Mouse (Mus musculus): ENCODE results near the gene Hps4. TPM values are rescaled to one million over a fixed set of nuclear protein-coding genes. Genes with fewer than 3 reads are reported as not detected.

Hps4 gene
- polyA plus RNA-seq (2015; fragmentation: Illumina TruSeq; extraction: RNeasy Lipid Tissue Mini Kit (QIAGEN cat#74804); ENCODE audit: insufficient read depth, low read depth, low replicate concordance) = 16.8 TPM

GRCm38 (mm10) chr5:112342463-112343204, at the start of gene Hps4, which contains the start of gene Srrd:
Hps4 (plus strand) TSS chr5:112343083.
Srrd (minus strand) TSS chr5:112343040.

DNA sequence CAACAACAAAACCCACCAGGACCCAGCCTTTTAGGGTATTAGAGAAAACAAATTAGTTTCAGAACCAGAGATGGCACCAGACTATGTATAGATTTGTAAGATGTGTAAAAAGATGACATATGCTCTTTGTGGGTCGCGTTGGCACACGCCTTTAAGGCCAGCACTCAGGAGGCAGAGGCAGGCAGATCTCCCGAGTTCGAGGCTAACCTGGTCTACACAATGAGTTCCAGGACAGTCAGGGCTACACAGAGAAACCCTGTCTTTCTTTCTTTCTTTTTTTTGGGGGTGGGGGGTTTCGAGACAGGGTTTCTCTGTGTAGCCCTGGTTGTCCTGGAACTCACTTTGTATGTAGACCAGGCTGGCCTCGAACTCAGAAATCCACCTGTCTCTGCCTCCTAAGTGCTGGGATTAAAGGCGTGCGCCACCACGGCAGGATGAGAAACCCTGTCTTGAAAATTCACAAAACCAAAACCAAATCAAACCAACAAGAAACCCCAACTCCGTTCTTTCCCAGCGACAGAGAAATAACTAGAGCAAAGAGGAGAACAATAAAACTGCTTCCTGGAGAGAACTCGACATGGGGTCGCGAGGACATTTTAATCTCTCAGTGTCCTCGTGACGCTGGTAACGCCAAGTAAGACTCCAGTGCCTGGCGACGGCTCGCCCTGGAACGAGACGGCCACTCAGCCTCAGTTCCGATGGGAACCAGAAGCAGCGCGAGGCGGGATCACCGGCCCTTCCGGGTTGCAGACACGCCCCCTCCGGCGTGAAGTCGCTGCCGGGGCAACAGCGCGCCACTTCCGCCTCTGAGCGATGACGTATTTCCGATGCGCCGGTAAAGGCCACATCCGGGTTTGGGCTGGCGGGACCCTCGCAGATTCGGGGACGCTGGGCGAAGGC, 17.1 kb upstream of the Hps4 start, which contains the start of gene Tfip11:
Gene Tfip11, plus strand, starts transcription at position 813 of the 900 bp plus-strand sequence.

DNA sequence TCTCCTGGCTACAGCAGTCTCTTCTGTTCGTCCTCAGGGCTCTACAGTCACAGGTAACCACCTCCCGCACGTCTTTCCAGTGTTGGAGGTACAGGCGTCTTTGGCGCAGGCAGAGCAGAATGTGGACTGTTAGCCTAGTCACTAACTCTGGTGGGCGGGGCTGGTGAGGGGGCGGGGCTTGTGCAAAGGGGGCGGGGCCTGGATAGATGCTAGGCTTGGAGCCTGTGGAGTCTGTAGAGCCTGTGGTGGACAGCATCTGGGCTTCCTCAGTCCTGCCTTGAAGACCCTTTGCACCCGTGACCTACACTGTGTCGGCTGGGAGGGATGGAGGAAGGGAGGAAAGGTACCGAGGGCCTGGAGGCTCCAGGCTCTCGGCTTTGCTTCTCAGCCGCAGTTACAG, 13.0 kb downstream of the Hps4 start, which contains the start of gene Gm6583:
Gene Gm6583, minus strand, starts transcription at position 124 of the 400 bp plus-strand sequence.

DNA sequence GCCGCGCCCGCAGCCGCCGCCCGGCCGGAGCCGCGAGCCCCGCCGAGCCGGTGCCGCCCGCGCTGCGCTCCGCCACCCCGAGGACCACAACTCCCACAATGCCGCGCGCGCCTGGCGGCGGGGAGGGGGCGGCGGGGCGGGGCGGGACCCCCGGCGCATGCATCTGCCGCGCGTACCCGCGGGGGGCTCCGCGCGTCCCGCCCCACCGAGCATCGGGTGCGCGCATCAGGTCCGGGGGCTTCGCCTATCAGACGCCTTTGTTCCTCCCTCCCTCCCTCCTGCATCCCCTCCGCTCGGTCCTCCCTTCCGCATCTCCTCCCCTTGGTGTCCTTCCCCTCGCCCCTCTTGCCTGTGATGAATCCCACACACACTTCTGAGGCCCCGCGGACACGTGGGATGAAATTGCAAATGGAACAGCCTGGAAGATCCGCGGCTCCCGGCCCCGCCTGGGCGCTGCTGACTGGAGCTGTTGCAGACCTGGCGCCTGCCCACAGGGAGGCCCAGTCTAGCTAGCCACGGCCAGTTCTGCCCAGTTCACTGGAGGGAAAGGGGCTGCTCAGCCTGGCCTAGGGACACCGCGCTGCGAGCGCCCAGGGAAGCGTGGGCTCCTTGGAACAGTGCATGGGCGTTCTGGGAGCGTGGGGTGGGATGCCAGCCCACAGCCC, 52.0 kb downstream of the Hps4 start, which contains the start of gene Asphd2:
Gene Asphd2, minus strand, starts transcription at position 88 of the 665 bp plus-strand sequence.

Other genes starting within 250 kb of the Hps4 start
- not detected for gene Cryba4, start 90.6 kb upstream of the Hps4 start, polyA plus RNA-seq (2015; fragmentation: Illumina TruSeq; extraction: RNeasy Lipid Tissue Mini Kit (QIAGEN cat#74804); ENCODE audit: insufficient read depth, low read depth, low replicate concordance)
- not detected for gene Crybb1, start 87.3 kb upstream of the Hps4 start, polyA plus RNA-seq (2015; fragmentation: Illumina TruSeq; extraction: RNeasy Lipid Tissue Mini Kit (QIAGEN cat#74804); ENCODE audit: insufficient read depth, low read depth, low replicate concordance)
- 28.0 TPM for gene Tpst2, start 66.4 kb upstream of the Hps4 start, polyA plus RNA-seq (2015; fragmentation: Illumina TruSeq; extraction: RNeasy Lipid Tissue Mini Kit (QIAGEN cat#74804); ENCODE audit: insufficient read depth, low read depth, low replicate concordance)
- 5.8 TPM for gene Tfip11, start 16.7 kb upstream of the Hps4 start, polyA plus RNA-seq (2015; fragmentation: Illumina TruSeq; extraction: RNeasy Lipid Tissue Mini Kit (QIAGEN cat#74804); ENCODE audit: insufficient read depth, low read depth, low replicate concordance)
- gene Srrd, start within 50 bp of the Hps4 start, polyA plus RNA-seq (2015; fragmentation: Illumina TruSeq; extraction: RNeasy Lipid Tissue Mini Kit (QIAGEN cat#74804); ENCODE audit: insufficient read depth, low read depth, low replicate concordance) = 3.8 TPM
- gene Gm6583, start 12.9 kb downstream of the Hps4 start, polyA plus RNA-seq (2015; fragmentation: Illumina TruSeq; extraction: RNeasy Lipid Tissue Mini Kit (QIAGEN cat#74804); ENCODE audit: insufficient read depth, low read depth, low replicate concordance) = not detected
- 0.85 TPM for gene Asphd2, start 51.8 kb downstream of the Hps4 start, polyA plus RNA-seq (2015; fragmentation: Illumina TruSeq; extraction: RNeasy Lipid Tissue Mini Kit (QIAGEN cat#74804); ENCODE audit: insufficient read depth, low read depth, low replicate concordance)
- not detected for gene Gm6588, start 106.3 kb downstream of the Hps4 start, polyA plus RNA-seq (2015; fragmentation: Illumina TruSeq; extraction: RNeasy Lipid Tissue Mini Kit (QIAGEN cat#74804); ENCODE audit: insufficient read depth, low read depth, low replicate concordance)
- 4.6 TPM for gene Sez6l, start 234.1 kb downstream of the Hps4 start, polyA plus RNA-seq (2015; fragmentation: Illumina TruSeq; extraction: RNeasy Lipid Tissue Mini Kit (QIAGEN cat#74804); ENCODE audit: insufficient read depth, low read depth, low replicate concordance)

Data from pancreas, adult 10 weeks (tissue).